Mouse (Mus musculus) liver, postnatal 0 days (tissue): ENCODE results near the gene Exoc2.

ENCODE experiments used
- CTCF ChIP-seq: sonication (generic); IDR thresholded peaks from 2 replicates; pipeline ENCODE4 v1.5.1; 2016; ENCODE audit warnings: antibody characterized with exemption, low read depth
- EP300 ChIP-seq: IDR thresholded peaks from 2 replicates; pipeline ENCODE4 v1.6.1; 2016; ENCODE audit warnings: antibody characterized with exemption, low read depth, mild to moderate bottlenecking

DNA sequence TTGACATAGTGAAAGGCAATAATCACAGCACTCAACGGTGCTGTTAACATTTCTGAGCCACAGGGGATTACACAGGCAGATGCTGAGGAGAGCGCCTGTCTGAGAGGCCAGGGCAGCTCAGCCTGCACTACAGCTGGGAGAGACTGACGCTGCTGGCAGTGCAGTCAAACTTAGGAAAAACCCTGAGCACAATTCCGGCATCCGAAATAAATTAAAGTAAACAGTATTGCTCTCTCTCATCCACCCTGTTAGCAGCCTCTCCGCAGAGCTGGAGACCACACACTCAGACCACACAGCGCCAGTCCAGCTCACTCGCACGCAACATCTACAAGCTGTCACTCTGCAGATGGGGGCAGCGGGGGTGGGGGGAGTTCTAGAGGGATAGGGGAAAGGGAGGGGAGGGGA, 7.4 kb downstream of the Exoc2 start:
- TF ChIP-seq CTCF (no peak), EP300 (no peak)
